8 mouse cellular contexts compared by ENCODE assay signal in genomic region chr7:27473156-27473834, GRCm38 (mm10). TPM values are rescaled to one million over a fixed set of nuclear protein-coding genes. Genes with fewer than 3 reads are reported as not detected.
DNase-seq lines count a peak whose midpoint lies in the region; ATAC-seq lines count a peak whose summit lies in the region.

Gene Sertad3, plus strand, starts transcription at chr7:27473768.

- peak; percentile 93 for ATAC-seq in hindbrain, embryonic 15.5 days (ENCODE audit: low FRiP score, low read depth)

- H3K4me3 ChIP-seq in hindbrain, embryonic 15.5 days = peak within 1 kb of the TSS; percentile 52

- peak within 1 kb of the TSS; percentile 88 for H3K4me2 ChIP-seq in hindbrain, embryonic 15.5 days

- no peaks in the 10 kb centered on the region for H3K9me3 ChIP-seq in hindbrain, embryonic 15.5 days

- peak; percentile 99 for DNase-seq in R1 (ENCODE audit: low read depth, low spot score)
- peak; percentile 100 for DNase-seq in cerebellum, postnatal 25 days
- DNase-seq in frontal cortex, postnatal 25 days (ENCODE audit: low spot score in 2 of 2) = peak; percentile 97
- DNase-seq in left cerebral cortex, adult 11 months (ENCODE audit: low spot score) = peak; percentile 96
- peak; percentile 100 for DNase-seq in lung, postnatal 4 days
- peak; percentile 94 for DNase-seq in retina, postnatal 7 days (ENCODE audit: low read depth, low spot score)
- DNase-seq in urinary bladder, adult 2 months (ENCODE audit: low spot score) = peak; percentile 100

- H3K27ac ChIP-seq in hindbrain, embryonic 15.5 days (replicated peaks) = peak within 1 kb of the TSS; percentile 83

- peaks cover 3% of the 10 kb centered on the region; the same call in 1 of the 2 replicates for H3K36me3 ChIP-seq in hindbrain, embryonic 15.5 days

- under 1% methylated on average over 36 of the region's 36 CpGs for WGBS in hindbrain, embryonic 15.5 days

- peaks cover 3% of the 10 kb centered on the region for H3K4me1 ChIP-seq in hindbrain, embryonic 15.5 days (replicated peaks)

- H3K9ac ChIP-seq in hindbrain, embryonic 15.5 days = peak within 1 kb of the TSS; percentile 44

- H3K27me3 ChIP-seq in hindbrain, embryonic 15.5 days = no peaks in the 10 kb centered on the region

RNA-seq across cellular contexts. Expression of gene Sertad3, which starts in this region (rescaled TPM):
- 10.5 and 11.3 TPM in 2 replicates for polyA plus RNA-seq in hindbrain, embryonic 15.5 days (2015; fragmentation: Nextera tagmentation; extraction: Ambion mirVana)
- polyA plus RNA-seq in urinary bladder, adult 2 months (2012; rRNA removed) = 22.0 and 29.1 TPM in 2 replicates

Comparison
In these comparisons a context has a peak if more than half of its experiments do, and no peak if none do; other contexts are left out.
1. Peak in every context shown above with its lines: DNase-seq, ATAC-seq, H3K4me3 ChIP-seq and H3K27ac ChIP-seq.